13 mouse cellular contexts compared by ENCODE assay signal in the genomic region with DNA sequence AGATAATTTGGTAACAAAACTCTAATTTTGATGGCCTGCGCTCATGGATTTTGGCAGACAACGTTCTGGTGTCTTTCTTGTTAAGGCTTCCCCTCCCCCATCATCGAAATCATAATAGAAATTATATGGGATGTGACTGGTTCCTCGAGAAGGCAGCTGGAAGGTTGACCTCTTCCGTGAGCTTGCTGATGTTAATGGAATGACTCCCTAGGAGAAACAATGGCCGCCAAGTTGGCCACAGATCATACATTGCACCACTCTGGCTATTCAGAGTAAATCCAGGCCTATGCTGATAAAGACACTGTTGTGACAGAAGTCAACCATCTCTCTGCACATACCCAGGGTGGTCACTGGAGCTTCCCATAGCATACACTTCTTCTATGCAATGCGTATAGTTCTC.
DNase-seq lines count a peak whose midpoint lies in the region.
"Had no signal": no experiment of that assay in that cellular context is flagged by ENCODE, and none has a peak within 500 bp of the region (broad histone marks: within the 10 kb centered on the region; RNA-seq: fewer than 3 reads in every experiment).

No protein-coding gene starts in this region.

- DNase-seq in adrenal gland, postnatal 14 days, result peak; percentile 16
- no peak for DNase-seq in adrenal gland, adult (ENCODE audit: inconsistent age in 2 of 2, low spot score in 1 of 2)
- DNase-seq in NIH3T3 (ENCODE audit: low read depth), result peak; percentile 37
- DNase-seq in adipocyte (ENCODE audit: low spot score), result peak; percentile 58
- no peak for DNase-seq in kidney, adult 18-20 months
- DNase-seq: adrenal gland, adult 2 months; adrenal gland, postnatal 25 days; cerebellum, adult 11 months; cerebellum, adult 18-20 months; cerebellum, adult 8-10 months; cerebellum, adult 9-11 months; cerebellum, postnatal 36 days; embryo, embryonic 11 days had no signal

Comparison
In these comparisons a context has a peak if more than half of its experiments do, and no peak if none do; other contexts are left out.
1. DNase-seq: peak in adrenal gland, postnatal 14 days (single experiment), NIH3T3 (single experiment) and adipocyte (single experiment); none in adrenal gland, adult (0 of 2) and kidney, adult 18-20 months (single experiment).